Mouse (Mus musculus) kidney, embryonic 14.5 days (tissue): ENCODE measurements around the gene Shc1. TPM values are rescaled to one million over a fixed set of nuclear protein-coding genes. Genes with fewer than 3 reads are reported as not detected.

Experiments
- ATAC-seq: fragments of 200-750 bp; cut with Nextera tagmentation; 2 replicates; pipeline ENCODE4 v1.8.0; 2017; ENCODE audit warnings: moderate number of reproducible peaks, mild to moderate bottlenecking, moderate TSS enrichment, moderate library complexity; ENCODE audit not compliant: low FRiP score, low TSS enrichment
- H3K27ac ChIP-seq: fragments of 300-500 bp; sonication (generic); 2 replicates; pipeline ENCODE4 v1.5.1; 2014; ENCODE audit warnings: low read depth, mild to moderate bottlenecking, low read length, moderate library complexity, mixed read lengths
- H3K27me3 ChIP-seq: fragments of 300-500 bp; sonication (generic); 2 replicates; pipeline ENCODE4 v1.6.1; 2014; ENCODE audit warnings: mild to moderate bottlenecking, low read length; ENCODE audit not compliant: control insufficient read depth, insufficient read depth
- H3K36me3 ChIP-seq: fragments of 300-500 bp; sonication (generic); 2 replicates; pipeline ENCODE4 v1.6.1; 2014; ENCODE audit warnings: low read length, mixed read lengths; ENCODE audit not compliant: control insufficient read depth, insufficient read depth
- H3K4me1 ChIP-seq: fragments of 300-500 bp; sonication (generic); 2 replicates; pipeline ENCODE4 v1.6.1; 2014; ENCODE audit warnings: low read length, mixed read lengths; ENCODE audit not compliant: control insufficient read depth, insufficient read depth
- H3K4me2 ChIP-seq: fragments of 300-500 bp; sonication (generic); replicated peaks from 2 replicates; pipeline ENCODE4 v1.6.1; 2014; ENCODE audit warnings: low read depth, mild to moderate bottlenecking, low read length
- H3K4me3 ChIP-seq: fragments of 300-500 bp; sonication (generic); 2 replicates; pipeline ENCODE4 v1.5.1; 2014; ENCODE audit warnings: mild to moderate bottlenecking, low read length
- H3K9ac ChIP-seq: fragments of 300-500 bp; sonication (generic); 2 replicates; pipeline ENCODE4 v1.6.1; 2014; ENCODE audit warnings: low read depth, mild to moderate bottlenecking, low read length, moderate library complexity
- H3K9me3 ChIP-seq: fragments of 300-500 bp; sonication (generic); 2 replicates; pipeline ENCODE4 v1.6.1; 2016; ENCODE audit warnings: low read length; ENCODE audit not compliant: control insufficient read depth
- WGBS: fragments of 180-500 bp; shearing (Covaris S2); extraction: QIAGEN DNeasy Blood & Tissue Kit; methylation state at CpG from one replicate; pipeline ENCODE4 v1.1.7; 2014; 5-methylcytosine and 5-hydroxymethylcytosine counted together
- polyA plus RNA-seq: library from polyadenylated mRNA; unstranded; fragments of >200 nt; fragmentation: Nextera tagmentation; extraction: Ambion mirVana; gene quantifications from 2 replicates; pipeline ENCODE4 v1.2.1, GENCODE M21; 2014

Shc1 gene
- polyA plus RNA-seq: 42.8 and 64.0 TPM in 2 replicates

GRCm38 (mm10) chr3:89418170-89418860 is at the start of gene Shc1, which contains the start of gene Cks1b:
TSS of gene Shc1 (plus strand) at chr3:89418443.
TSS of gene Cks1b (minus strand) at chr3:89418383.
- peak within 1 kb of the TSS; percentile 80 for H3K4me3 ChIP-seq
- peaks cover 41% of the 10 kb centered on the region for H3K4me1 ChIP-seq
- under 1% methylated on average over 39 of the region's 39 CpGs for WGBS
- no peaks in the 10 kb centered on the region for H3K27me3 ChIP-seq
- H3K4me2 ChIP-seq: peak within 1 kb of the TSS; percentile 93
- peak within 1 kb of the TSS; percentile 99 for H3K27ac ChIP-seq
- peak; percentile 92 for ATAC-seq
- H3K36me3 ChIP-seq: peaks cover 36% of the 10 kb centered on the region
- H3K9me3 ChIP-seq: no peaks in the 10 kb centered on the region
- H3K9ac ChIP-seq: peak within 1 kb of the TSS; percentile 70

GRCm38 (mm10) chr3:89373581-89374231 is 44.5 kb upstream of the Shc1 start:
- H3K4me2 ChIP-seq: no peak overlapping the region
- 45% methylated on average over 5 of the region's 5 CpGs for WGBS
- H3K36me3 ChIP-seq: no peaks in the 10 kb centered on the region
- H3K9me3 ChIP-seq: no peaks in the 10 kb centered on the region
- H3K27ac ChIP-seq: no peak overlapping the region
- H3K4me1 ChIP-seq: peaks cover 7% of the 10 kb centered on the region; the same call in 1 of the 2 replicates
- H3K4me3 ChIP-seq: no peak overlapping the region
- no peaks in the 10 kb centered on the region for H3K27me3 ChIP-seq
- H3K9ac ChIP-seq: no peak overlapping the region
- no peak for ATAC-seq

- Histone ChIP-seq H3K36me3 (no peaks in the 10 kb centered on the region; the same call in 1 of the 2 replicates), H3K4me3 (peak overlapping the region; percentile 49; the same call in 1 of the 2 replicates), H3K4me1 (peaks cover 11% of the 10 kb centered on the region; the same call in 1 of the 2 replicates), H3K27me3 (no peaks in the 10 kb centered on the region), H3K9ac (no peak overlapping the region), H3K27ac (no peak overlapping the region), H3K9me3 (no peaks in the 10 kb centered on the region), H3K4me2 (peak overlapping the region; percentile 88)
- WGBS: 80% methylated on average over 4 of the region's 4 CpGs
- peak; percentile 30 for ATAC-seq
These were observed 40.4 kb upstream of the Shc1 start for GRCm38 (mm10) chr3:89377831-89378230.

DNA sequence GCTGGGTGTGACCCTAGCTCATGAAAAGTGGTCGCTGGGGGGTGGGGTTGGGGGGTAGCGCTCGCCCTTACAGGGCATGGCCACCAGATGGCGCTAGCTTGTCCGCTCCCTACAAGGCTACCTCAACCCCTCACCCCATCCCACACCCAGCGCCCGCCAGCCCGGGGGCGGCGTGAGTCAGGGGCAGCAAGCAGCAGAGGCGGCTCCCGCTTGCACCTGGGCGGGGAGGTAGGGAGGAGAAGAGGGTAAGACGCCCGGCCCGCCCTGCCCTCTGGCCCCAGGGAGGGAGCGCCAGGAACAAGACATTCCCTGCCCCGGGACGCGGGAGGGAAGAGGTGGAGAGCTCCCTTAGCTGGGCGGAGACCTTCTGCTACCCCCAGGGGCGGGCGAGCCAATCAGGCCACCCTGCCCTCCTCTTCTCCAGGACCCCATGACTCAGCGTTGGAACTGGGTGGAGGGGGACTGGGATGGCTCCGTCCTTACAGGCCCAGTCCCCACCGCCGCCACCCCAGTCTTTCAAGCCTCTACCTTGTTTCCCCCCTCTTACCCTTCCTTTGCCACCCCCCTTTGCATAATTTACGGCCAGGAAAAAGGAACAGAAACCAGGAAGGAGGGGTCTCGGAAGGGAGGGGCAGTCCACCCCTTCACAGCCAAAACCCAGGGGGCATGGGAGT is 39.7 kb upstream of the Shc1 start:
- H3K9ac ChIP-seq: peak overlapping the region; percentile 71
- no peak overlapping the region for H3K27ac ChIP-seq
- H3K4me1 ChIP-seq: peaks cover 11% of the 10 kb centered on the region; the same call in 1 of the 2 replicates
- H3K4me3 ChIP-seq: peak overlapping the region; percentile 49
- no peaks in the 10 kb centered on the region; the same call in 1 of the 2 replicates for H3K36me3 ChIP-seq
- no peaks in the 10 kb centered on the region for H3K27me3 ChIP-seq
- H3K9me3 ChIP-seq: no peaks in the 10 kb centered on the region
- peak; percentile 94 for ATAC-seq
- peak overlapping the region; percentile 88 for H3K4me2 ChIP-seq
- WGBS: 2% methylated on average over 29 of the region's 29 CpGs

DNA sequence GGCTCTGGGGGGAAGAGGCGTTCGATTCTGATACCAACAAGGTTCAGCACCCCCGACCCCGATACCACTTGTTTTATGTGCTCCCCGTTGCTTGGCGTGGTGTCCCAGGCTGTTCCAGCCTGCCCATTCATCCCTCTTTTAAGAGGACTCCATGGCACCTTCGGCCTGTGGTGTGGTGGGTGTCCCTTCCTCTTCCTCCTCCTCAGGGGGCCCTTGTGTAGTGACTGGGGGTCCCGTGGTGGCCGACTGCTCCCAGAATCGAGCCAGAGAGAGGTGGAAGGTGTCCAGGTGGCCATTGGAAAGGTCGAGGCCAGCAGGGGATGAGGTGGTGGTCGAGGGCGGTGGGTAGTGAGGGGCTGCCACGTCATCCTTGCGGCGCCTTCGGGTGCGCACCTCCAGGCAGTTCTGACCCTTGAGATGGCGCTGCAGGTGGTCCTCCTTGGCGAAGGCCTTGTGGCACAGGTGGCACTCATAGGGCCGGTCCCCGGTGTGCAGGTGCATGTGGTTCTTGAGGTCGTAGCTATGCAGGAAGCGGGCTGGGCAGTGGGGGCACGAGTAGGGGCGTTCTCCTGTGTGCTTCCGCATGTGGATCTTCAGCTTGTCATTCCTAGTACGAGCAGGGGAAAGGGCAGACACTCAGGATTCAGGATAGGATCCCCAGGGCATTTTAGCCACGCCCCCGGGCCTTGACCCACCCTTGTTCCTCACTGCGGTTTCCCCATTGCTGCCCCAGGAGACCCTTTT is 38.7 kb upstream of the Shc1 start:
- H3K4me1 ChIP-seq: peaks cover 11% of the 10 kb centered on the region; the same call in 1 of the 2 replicates
- no peaks in the 10 kb centered on the region for H3K9me3 ChIP-seq
- H3K27ac ChIP-seq: no peak overlapping the region
- H3K4me3 ChIP-seq: no peak overlapping the region
- no peak overlapping the region for H3K9ac ChIP-seq
- H3K36me3 ChIP-seq: no peaks in the 10 kb centered on the region; the same call in 1 of the 2 replicates
- no peak overlapping the region for H3K4me2 ChIP-seq
- no peaks in the 10 kb centered on the region for H3K27me3 ChIP-seq
- no peak for ATAC-seq
- 90% methylated on average over 31 of the region's 31 CpGs for WGBS

DNA sequence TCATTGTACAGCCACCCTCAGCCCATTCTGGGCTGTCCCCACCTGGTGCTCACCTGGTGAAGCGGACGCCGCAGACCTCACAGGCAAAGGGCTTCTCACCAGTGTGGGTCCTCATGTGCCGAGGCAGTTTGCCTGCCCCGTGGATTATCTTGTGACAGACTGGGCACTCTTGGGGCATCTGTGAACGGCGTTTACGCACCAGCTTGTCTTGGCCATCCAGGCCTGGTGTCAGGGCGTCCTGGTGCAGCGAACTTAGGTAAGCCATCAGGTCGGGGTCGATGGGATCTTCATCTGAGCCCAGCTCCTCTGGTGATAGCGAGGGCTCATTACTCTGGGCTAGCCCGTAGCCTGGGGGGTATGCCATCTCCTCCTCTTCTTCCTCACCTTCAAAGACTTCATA is 38.0 kb upstream of the Shc1 start:
- Histone ChIP-seq H3K4me1 (peaks cover 18% of the 10 kb centered on the region), H3K4me2 (no peak overlapping the region), H3K4me3 (no peak overlapping the region), H3K36me3 (no peaks in the 10 kb centered on the region; the same call in 1 of the 2 replicates), H3K27me3 (no peaks in the 10 kb centered on the region), H3K9ac (no peak overlapping the region), H3K9me3 (no peaks in the 10 kb centered on the region), H3K27ac (no peak overlapping the region)
- no peak for ATAC-seq
- 96% methylated on average over 14 of the region's 14 CpGs for WGBS

GRCm38 (mm10) chr3:89380711-89381110 is 37.5 kb upstream of the Shc1 start:
- Histone ChIP-seq H3K9ac (no peak overlapping the region), H3K27me3 (no peaks in the 10 kb centered on the region), H3K4me3 (no peak overlapping the region), H3K9me3 (no peaks in the 10 kb centered on the region), H3K36me3 (no peaks in the 10 kb centered on the region; the same call in 1 of the 2 replicates), H3K4me2 (no peak overlapping the region), H3K27ac (no peak overlapping the region), H3K4me1 (peaks cover 22% of the 10 kb centered on the region)
- ATAC-seq: no peak
- WGBS: 96% methylated on average over 18 of the region's 18 CpGs

- H3K36me3 ChIP-seq: no peaks in the 10 kb centered on the region; the same call in 1 of the 2 replicates
- 87% methylated on average over 11 of the region's 11 CpGs for WGBS
- H3K9me3 ChIP-seq: no peaks in the 10 kb centered on the region
- H3K27ac ChIP-seq: no peak overlapping the region
- no peak overlapping the region for H3K9ac ChIP-seq
- H3K4me1 ChIP-seq: peaks cover 23% of the 10 kb centered on the region
- H3K27me3 ChIP-seq: no peaks in the 10 kb centered on the region
- no peak for ATAC-seq
- H3K4me3 ChIP-seq: no peak overlapping the region
- no peak overlapping the region for H3K4me2 ChIP-seq
These were observed 37.0 kb upstream of the Shc1 start for GRCm38 (mm10) chr3:89381233-89381632.
